Mouse (Mus musculus) heart, postnatal 36 days (tissue): ENCODE measurements around the gene Cyp2j12. TPM values are rescaled to one million over a fixed set of nuclear protein-coding genes. Genes with fewer than 3 reads are reported as not detected.
"Not testable (repeated sequence)": the region's sequence is repeated elsewhere in the genome, so short reads cannot be mapped to it uniquely, and the experiment has no call there.

Experiments
- DNase-seq, 2 experiments: peaks; one replicate each; pipeline ENCODE4 v3.0.0; 2021 to 2022
- intact Hi-C: fragments of 180-260 bp; cut with DNase I; formaldehyde crosslinking; loops from one replicate; pipeline ENCODE4 v1.15.1; 2025
- total RNA-seq, 2 experiments: library from RNA; stranded (reverse); gene quantifications; 2 replicates each; pipeline ENCODE4 v1.2.3; 2021

Cyp2j12 gene
- total RNA-seq, result not detected

- intact Hi-C loops, result no loop called here
Observed at GRCm38 (mm10) chr4:96140732-96141467, at the start of gene Cyp2j12. Cyp2j12 (minus strand) TSS chr4:96141152.

GRCm38 (mm10) chr4:96189321-96189720 is 48.4 kb upstream of the Cyp2j12 start:
- intact Hi-C loops, DNase-seq: not testable (repeated sequence)

More at GRCm38 (mm10) chr4:96140732-96141467, at the start of gene Cyp2j12:
- DNase-seq, result no peak

- intact Hi-C loops, DNase-seq: not testable (repeated sequence)
Observed at GRCm38 (mm10) chr4:96188671-96189070, 47.7 kb upstream of the Cyp2j12 start.

GRCm38 (mm10) chr4:96188146-96188545 is 47.2 kb upstream of the Cyp2j12 start:
- DNase-seq, intact Hi-C loops: not testable (repeated sequence)

GRCm38 (mm10) chr4:96184716-96185115 is 43.8 kb upstream of the Cyp2j12 start:
- DNase-seq, intact Hi-C loops: not testable (repeated sequence)

- DNase-seq, result no peak
- intact Hi-C loops, result no loop called here
Observed at GRCm38 (mm10) chr4:96162839-96163238, 21.9 kb upstream of the Cyp2j12 start.

GRCm38 (mm10) chr4:96161575-96161974 is 20.6 kb upstream of the Cyp2j12 start:
- no peak for DNase-seq
- intact Hi-C loops, result no loop called here

- intact Hi-C loops, result no loop called here
- DNase-seq, result no peak
Observed at GRCm38 (mm10) chr4:96139226-96139625, 1.7 kb downstream of the Cyp2j12 start.

- intact Hi-C loops, result no loop called here
- DNase-seq, result no peak
Observed at GRCm38 (mm10) chr4:96134246-96134645, 6.7 kb downstream of the Cyp2j12 start.

GRCm38 (mm10) chr4:96096841-96097240 is 44.1 kb downstream of the Cyp2j12 start:
- intact Hi-C loops, result no loop called here

GRCm38 (mm10) chr4:96091869-96092268 is 49.1 kb downstream of the Cyp2j12 start:
- no peak for DNase-seq
- intact Hi-C loops, result no loop called here

More at GRCm38 (mm10) chr4:96096841-96097240, 44.1 kb downstream of the Cyp2j12 start:
- DNase-seq, result no peak

GRCm38 (mm10) chr4:96089356-96090048 is 51.5 kb downstream of the Cyp2j12 start:
- intact Hi-C loops, DNase-seq: not testable (repeated sequence)

GRCm38 (mm10) chr4:96078308-96078707 is 62.6 kb downstream of the Cyp2j12 start:
- intact Hi-C loops, result no loop called here
- no peak for DNase-seq

- DNase-seq, result peak; percentile 4 to 5
- intact Hi-C loops, result no loop called here
Observed at GRCm38 (mm10) chr4:96077261-96078125, 63.5 kb downstream of the Cyp2j12 start, which contains the start of gene Cyp2j13. Cyp2j13 (minus strand) TSS chr4:96077546.

GRCm38 (mm10) chr4:96062045-96062444 is 78.9 kb downstream of the Cyp2j12 start:
- DNase-seq, result no peak
- intact Hi-C loops, result loop anchor here (2.0 kb wide), 1 partner anchor 17 kb away; no protein-coding TSS in a partner anchor

GRCm38 (mm10) chr4:96060106-96060505 is 80.8 kb downstream of the Cyp2j12 start:
- no peak for DNase-seq
- intact Hi-C loops, result no loop called here

Other genes starting within 250 kb of the Cyp2j12 start
- gene Hook1, start 173.9 kb downstream of the Cyp2j12 start, total RNA-seq, result 1 to 10 TPM; 7.5 to 9.2 TPM
- gene Cyp2j13, start 63.6 kb downstream of the Cyp2j12 start, total RNA-seq, result not detected
- gene Cyp2j7, start 95.5 kb upstream of the Cyp2j12 start, total RNA-seq, result not detected
- not detected for gene Cyp2j11, start 207.5 kb upstream of the Cyp2j12 start, total RNA-seq